ENCODE assay signal across 11 mouse cellular contexts in genomic region chr5:22345894-22346635, GRCm38 (mm10). TPM values are rescaled to one million over a fixed set of nuclear protein-coding genes. Genes with fewer than 3 reads are reported as not detected.
DNase-seq lines count a peak whose midpoint lies in the region; ATAC-seq and TF ChIP-seq lines count a peak whose summit lies in the region.
"Had no signal": no experiment of that assay in that cellular context is flagged by ENCODE, and none has a peak within 500 bp of the region (broad histone marks: within the 10 kb centered on the region; RNA-seq: fewer than 3 reads in every experiment).

No protein-coding gene starts in this region.

- no peak for TF ChIP-seq CTCF in stomach, postnatal 0 days (IDR thresholded peaks at IDR 0.05; ENCODE audit: low read depth)

- H3K27ac ChIP-seq in stomach, embryonic 15.5 days: no peak overlapping the region
- no peak overlapping the region for H3K27ac ChIP-seq in stomach, postnatal 0 days (replicated peaks)
- peak overlapping the region; percentile 95 for H3K27ac ChIP-seq in liver, embryonic 13.5 days

- H3K9ac ChIP-seq in stomach, embryonic 15.5 days: no peak overlapping the region
- H3K9ac ChIP-seq in stomach, postnatal 0 days (ENCODE audit: low read length): no peak overlapping the region
- peak overlapping the region; percentile 92 for H3K9ac ChIP-seq in liver, embryonic 13.5 days

- H3K4me3 ChIP-seq in stomach, embryonic 15.5 days (replicated peaks): no peak overlapping the region
- H3K4me3 ChIP-seq in stomach, postnatal 0 days (ENCODE audit: low read depth, low read length): no peak overlapping the region
- peak overlapping the region; percentile 79 for H3K4me3 ChIP-seq in liver, embryonic 13.5 days (replicated peaks)

- peak overlapping the region; percentile 97 for H3K4me2 ChIP-seq in stomach, embryonic 15.5 days
- no peak overlapping the region for H3K4me2 ChIP-seq in stomach, postnatal 0 days (replicated peaks; ENCODE audit: low read depth)
- peak overlapping the region; percentile 95 for H3K4me2 ChIP-seq in liver, embryonic 13.5 days

- peaks cover 59% of the 10 kb centered on the region for H3K27me3 ChIP-seq in stomach, embryonic 15.5 days (replicated peaks)
- H3K27me3 ChIP-seq in stomach, postnatal 0 days (ENCODE audit: control insufficient read depth, insufficient read depth, low read length): peaks cover 22% of the 10 kb centered on the region; the same call in 1 of the 2 replicates
- peaks cover 61% of the 10 kb centered on the region for H3K27me3 ChIP-seq in liver, embryonic 13.5 days

- 26% methylated on average over 14 of the region's 14 CpGs for WGBS in stomach, embryonic 15.5 days
- 36% methylated on average over 14 of the region's 14 CpGs for WGBS in stomach, postnatal 0 days
- WGBS in liver, embryonic 13.5 days (ENCODE audit: insufficient replicate concordance): 34% methylated on average over 14 of the region's 14 CpGs

- no peak for TF ChIP-seq EP300 in stomach, postnatal 0 days (optimal IDR thresholded peaks at IDR 0.05)

- H3K4me1 ChIP-seq in stomach, embryonic 15.5 days: peaks cover 15% of the 10 kb centered on the region
- H3K4me1 ChIP-seq in stomach, postnatal 0 days (replicated peaks; ENCODE audit: control insufficient read depth, insufficient read depth): no peaks in the 10 kb centered on the region
- peaks cover 77% of the 10 kb centered on the region for H3K4me1 ChIP-seq in liver, embryonic 13.5 days (replicated peaks)

- DNase-seq in embryo, embryonic 10.5 days (ENCODE audit: low spot score): peak; percentile 16
- no peak for DNase-seq in embryo, embryonic 10 days (ENCODE audit: low spot score)
- no peak for DNase-seq in stomach, postnatal 0 days (ENCODE audit: low spot score)
- no peak for DNase-seq in liver, embryonic 13.5 days
- DNase-seq in frontal cortex, postnatal 14 days (ENCODE audit: low spot score in 2 of 2): no peak
- no peak for DNase-seq in adipocyte (ENCODE audit: low spot score)
- no peak for DNase-seq in layer of hippocampus, postnatal 14 days (ENCODE audit: low spot score in 2 of 2)
- DNase-seq: layer of hippocampus, adult 9-11 months had no signal

- no peaks in the 10 kb centered on the region for H3K9me3 ChIP-seq in stomach, embryonic 15.5 days
- H3K9me3 ChIP-seq in stomach, postnatal 0 days (ENCODE audit: control insufficient read depth, low read length): no peaks in the 10 kb centered on the region
- H3K9me3 ChIP-seq in liver, embryonic 13.5 days (replicated peaks): no peaks in the 10 kb centered on the region

- no peak for ATAC-seq in stomach, embryonic 15.5 days (ENCODE audit: insufficient read depth, low FRiP score, low read depth)
- ATAC-seq in stomach, postnatal 0 days (ENCODE audit: low FRiP score, low TSS enrichment): no peak
- no peak for ATAC-seq in liver, embryonic 13.5 days (ENCODE audit: low read depth)

- H3K36me3 ChIP-seq in stomach, embryonic 15.5 days: no peaks in the 10 kb centered on the region
- H3K36me3 ChIP-seq in stomach, postnatal 0 days (ENCODE audit: control insufficient read depth, insufficient read depth, low read length): no peaks in the 10 kb centered on the region
- H3K36me3 ChIP-seq in liver, embryonic 13.5 days: no peaks in the 10 kb centered on the region

RNA-seq across cellular contexts. Expression of gene Reln, which starts 1.6 kb away (rescaled TPM):
- 4.8 and 5.3 TPM in 2 replicates for polyA plus RNA-seq in stomach, embryonic 15.5 days (2015; fragmentation: Nextera tagmentation; extraction: Ambion mirVana)
- polyA plus RNA-seq in stomach, postnatal 0 days (2015; fragmentation: Nextera tagmentation; extraction: Ambion mirVana): 1.6 and 1.8 TPM in 2 replicates
- polyA plus RNA-seq in liver, embryonic 13.5 days (2015; fragmentation: Nextera tagmentation; extraction: Ambion mirVana): 22.5 and 23.6 TPM in 2 replicates
- total RNA-seq in layer of hippocampus, postnatal 14 days (2021): 10 to 100 TPM; 86.9 to 87.4 TPM
- total RNA-seq: granulocyte monocyte progenitor cell, adult 5-6 weeks; megakaryocyte progenitor cell, adult 5-6 weeks had no signal
